Mouse (Mus musculus) kidney, postnatal 14 days (tissue): ENCODE data around the gene Egln3.
A peak's percentile ranks its signal among the peaks of the same experiment; 100 is the strongest.

Experiments used
- DNase-seq: peaks from one replicate; pipeline ENCODE4 v3.0.0; 2022; ENCODE audit warnings: mixed read lengths

Egln3 gene

DNA sequence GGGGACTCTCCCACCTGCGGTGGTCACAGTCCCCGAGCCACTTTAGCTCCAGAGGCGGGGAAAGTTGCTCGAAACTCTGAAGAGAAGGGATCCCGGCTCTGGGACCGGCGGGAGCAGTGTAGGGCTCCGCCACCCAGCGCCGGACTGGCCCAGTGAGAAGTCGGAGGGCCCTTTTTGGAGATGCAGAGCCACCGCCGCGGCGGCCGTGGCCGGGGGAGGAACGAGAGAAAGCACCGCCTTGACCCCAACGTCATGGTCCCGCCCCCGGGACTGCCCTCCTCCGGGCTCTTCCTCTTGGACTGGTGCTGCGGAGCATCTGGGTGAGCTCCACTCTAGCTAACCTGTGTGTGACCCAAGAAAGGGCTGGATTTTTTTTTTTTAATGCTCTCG, at the start of gene Egln3:
Gene Egln3, minus strand, starts transcription at position 205 of the 390 bp plus-strand sequence.
- peak; percentile 94 for DNase-seq

DNA sequence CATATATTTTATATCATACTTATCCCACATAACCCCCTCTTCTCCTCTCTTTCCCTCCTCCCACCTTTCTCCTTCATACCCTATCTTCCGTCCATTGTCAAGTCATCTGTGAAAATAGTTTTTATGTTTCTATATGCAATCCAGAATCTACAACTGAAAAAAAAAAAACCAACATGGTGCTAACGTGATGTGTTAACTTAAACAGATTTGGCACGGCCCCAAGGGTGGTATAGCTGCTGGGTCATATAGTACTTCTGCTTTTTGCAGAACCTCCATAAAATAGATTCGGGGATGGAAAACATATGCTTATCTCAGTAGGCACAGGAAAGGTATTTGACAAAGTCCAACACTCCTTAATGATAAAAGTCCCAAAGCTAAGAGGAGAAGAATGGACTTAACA, 49.8 kb upstream of the Egln3 start:
- no peak for DNase-seq

DNA sequence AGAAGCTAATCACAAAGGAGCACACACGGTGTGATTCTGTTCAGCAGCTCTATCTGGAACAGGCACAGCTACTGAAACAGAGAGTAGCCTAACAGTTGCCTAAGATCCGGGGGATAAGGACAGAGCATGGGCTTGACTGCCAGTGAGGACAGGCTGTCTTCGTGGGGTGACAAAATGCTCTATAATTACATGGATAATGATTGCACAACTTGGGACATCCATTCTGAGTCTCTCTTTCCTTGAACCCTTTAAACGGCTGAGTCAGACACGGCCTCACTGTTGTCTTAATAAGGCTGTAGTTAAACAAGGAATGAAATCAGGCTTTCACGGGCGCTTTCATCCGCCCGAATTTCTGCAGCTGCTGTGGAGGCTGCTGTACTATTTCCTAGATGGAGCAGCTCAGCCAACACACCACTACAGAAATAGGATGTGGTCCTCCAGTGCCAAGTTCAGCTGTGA, 48.3 kb upstream of the Egln3 start:
- no peak for DNase-seq

DNA sequence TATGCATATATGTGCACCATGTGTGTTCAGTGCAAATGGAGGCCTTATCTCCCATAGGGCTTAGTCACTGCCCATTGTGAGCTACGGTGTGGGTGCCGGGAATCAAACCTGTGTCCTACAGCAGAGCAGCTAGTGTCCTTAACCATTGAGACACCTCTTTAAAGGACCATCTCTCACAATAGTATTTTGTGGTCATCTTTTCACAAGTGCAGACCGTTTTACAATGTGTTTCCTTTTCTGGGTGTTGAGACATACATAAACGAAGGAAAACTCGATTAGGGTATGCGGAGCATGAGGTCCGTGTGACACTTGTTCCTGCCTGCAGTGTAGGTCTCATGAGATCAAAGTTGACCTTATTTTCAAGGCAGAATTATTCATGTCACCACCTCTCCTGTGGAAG, 44.2 kb upstream of the Egln3 start:
- no peak for DNase-seq

GRCm38 (mm10) chr12:54243158-54243557, 39.5 kb upstream of the Egln3 start:
- no peak for DNase-seq

GRCm38 (mm10) chr12:54241976-54242375, 38.3 kb upstream of the Egln3 start:
- DNase-seq: no peak

- DNase-seq: no peak
Observed at GRCm38 (mm10) chr12:54233794-54234193, 30.1 kb upstream of the Egln3 start.

DNA sequence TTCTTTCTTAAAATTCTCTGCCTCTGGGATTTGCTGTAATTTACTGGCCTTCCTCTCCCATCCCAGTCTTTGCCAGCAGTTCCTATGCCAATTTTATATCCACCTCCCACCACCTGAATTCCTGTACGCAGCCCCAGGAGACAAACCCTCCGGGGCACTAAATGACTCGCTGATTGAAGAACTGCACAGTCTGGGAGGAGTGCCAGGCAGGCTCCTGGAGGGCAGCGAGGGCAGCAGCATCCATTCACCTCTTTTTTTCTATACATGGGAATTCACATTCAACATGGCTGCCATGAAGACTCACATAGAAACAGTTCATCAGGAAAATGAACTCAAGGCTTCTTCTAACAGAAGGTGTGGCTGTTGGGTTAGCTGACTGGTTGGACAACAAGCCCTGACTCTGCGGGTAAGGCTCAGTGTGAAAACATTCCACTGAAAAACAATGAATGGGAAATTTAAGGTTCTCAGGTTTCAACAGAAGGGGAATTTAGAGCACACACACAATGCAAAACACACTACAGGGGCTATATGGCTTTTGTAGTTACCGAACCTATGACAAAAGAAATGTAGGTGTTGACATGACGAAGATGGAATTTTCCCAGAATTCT, 29.4 kb upstream of the Egln3 start:
- DNase-seq: no peak

- DNase-seq: no peak
Observed at GRCm38 (mm10) chr12:54232456-54232855, 28.8 kb upstream of the Egln3 start.

DNA sequence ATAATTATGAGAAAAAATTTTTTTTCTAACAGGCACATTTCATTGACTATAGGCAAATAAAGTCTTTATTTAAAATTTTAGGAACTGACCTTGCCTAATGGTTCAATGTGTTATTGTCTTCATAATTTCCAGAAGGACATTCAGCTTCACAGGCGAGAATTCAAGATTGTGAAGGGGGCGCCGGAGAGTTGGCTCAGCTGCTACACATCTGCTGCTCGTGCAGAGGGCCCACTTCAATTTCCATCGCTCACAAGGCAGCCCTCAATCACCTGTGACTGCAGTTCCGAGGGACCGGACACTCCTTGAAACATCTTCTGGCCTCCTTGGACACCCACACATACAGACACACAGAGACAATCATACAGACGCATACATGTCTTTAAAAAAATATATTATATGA, 23.9 kb upstream of the Egln3 start:
- DNase-seq: no peak

- DNase-seq: no peak
Observed at GRCm38 (mm10) chr12:54226341-54226740, 22.7 kb upstream of the Egln3 start.

DNA sequence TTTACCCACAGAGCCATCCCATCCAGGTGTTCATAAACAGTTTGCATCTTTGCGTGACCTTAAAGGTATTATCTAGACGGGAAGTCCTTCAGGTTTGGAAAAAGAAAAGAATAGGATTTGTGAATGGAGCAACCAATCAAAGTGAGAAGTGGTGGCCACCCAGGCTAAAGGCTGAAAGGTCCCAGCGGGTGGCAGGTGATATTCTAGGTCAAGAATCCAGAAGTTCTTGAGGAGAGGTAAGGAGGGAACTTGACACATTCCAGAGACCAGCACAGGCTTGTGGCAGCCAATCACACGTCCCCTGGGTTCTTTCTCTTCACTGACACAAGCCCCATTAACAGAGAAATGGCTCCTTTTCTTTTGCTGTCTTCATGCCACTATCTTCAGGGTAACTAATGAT, 21.9 kb upstream of the Egln3 start:
- no peak for DNase-seq

DNA sequence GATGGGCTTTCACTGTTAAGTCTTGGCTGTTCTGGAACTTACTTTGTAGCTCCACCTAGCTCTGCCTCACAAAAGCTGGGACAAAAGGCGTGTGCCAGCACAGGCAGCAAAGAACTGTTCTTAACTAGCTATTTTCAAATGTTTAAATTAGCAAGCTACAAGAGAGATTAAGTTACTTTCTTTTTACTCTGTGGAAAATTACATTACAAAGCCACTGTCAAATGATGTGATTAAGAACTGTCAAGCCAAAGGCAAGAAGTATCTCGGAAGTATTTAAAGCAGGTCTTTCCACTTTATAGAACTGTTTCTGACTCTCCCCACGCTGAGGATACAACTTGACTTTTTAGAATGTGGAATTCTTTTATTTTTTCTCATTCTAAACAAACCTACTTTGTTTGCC, 21.4 kb upstream of the Egln3 start:
- DNase-seq: no peak

DNA sequence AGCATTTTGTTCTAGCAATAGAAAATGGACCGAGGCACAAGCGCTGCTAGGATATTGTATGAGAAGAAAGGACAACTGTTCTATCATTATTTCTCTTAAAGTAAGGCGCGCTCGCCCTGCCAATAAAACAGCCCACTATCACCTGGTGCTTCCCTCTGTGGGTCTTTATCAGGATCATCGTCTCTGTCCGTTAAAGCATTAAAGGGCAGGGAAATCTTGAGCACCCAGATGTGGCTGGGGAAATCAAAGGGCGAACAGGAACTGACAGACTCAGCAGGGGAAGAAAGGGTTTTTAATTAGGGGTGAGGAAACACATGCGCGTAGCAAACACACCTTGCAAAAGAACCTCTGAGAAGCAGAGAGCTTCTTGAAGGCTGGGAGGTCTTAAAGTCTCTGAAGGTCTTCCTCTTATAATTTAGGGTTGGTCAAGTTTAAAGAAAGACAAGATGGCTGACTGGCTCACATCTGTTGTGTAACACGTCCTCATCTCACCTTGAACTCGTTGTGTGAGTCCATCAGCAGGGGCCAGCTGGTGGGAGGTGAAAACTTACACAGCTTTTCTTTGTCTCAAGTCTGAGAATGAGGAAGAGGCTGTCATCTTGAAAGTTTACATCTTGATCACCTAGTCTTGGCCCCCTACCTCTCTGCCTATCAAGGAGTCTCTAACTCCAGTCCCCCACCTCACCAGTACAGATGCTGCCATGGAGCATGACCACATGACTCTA, 18.5 kb upstream of the Egln3 start:
- DNase-seq: no peak

DNA sequence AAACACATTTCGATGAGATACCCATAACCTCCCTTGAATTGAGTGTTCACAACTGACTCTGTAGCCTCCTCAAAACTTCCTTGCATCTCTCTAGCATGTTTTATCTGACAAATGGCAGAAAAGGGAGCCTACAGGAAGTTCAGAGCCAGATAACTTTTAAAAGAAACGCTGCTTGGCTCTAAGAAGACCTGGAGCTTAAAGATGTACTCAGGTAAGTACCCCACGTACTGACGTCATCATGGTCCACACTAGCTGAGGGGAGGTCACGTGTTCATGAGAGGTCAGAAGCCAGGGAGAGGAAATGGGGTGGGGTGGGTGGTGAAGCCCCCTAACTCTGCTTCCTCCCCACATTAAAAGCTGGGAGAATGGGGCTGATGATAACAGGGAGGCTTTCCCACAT, 13.0 kb upstream of the Egln3 start:
- DNase-seq: no peak

- no peak for DNase-seq
Observed at GRCm38 (mm10) chr12:54214426-54214825, 10.8 kb upstream of the Egln3 start.

DNA sequence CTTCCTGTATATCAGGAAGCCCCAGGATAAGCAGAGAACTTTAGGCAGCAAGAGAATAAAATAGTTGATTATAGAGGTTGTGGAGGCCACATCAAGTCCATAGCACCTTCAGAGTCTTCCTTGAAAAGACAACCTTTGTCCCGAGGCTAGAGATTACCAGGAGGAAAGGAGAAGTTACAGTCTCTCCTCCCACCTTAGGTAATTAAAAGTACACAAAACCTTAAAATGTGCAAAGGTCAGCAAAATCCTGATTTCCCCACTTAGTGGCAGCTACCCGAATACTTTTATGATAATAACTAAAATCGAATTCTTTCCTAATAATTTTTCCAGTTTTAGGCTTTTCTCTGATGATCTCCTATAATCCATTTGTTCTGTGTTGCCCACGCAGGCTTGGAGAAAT, 10.2 kb upstream of the Egln3 start:
- DNase-seq: no peak

- DNase-seq: no peak
Observed at GRCm38 (mm10) chr12:54213230-54213629, 9.6 kb upstream of the Egln3 start.

DNA sequence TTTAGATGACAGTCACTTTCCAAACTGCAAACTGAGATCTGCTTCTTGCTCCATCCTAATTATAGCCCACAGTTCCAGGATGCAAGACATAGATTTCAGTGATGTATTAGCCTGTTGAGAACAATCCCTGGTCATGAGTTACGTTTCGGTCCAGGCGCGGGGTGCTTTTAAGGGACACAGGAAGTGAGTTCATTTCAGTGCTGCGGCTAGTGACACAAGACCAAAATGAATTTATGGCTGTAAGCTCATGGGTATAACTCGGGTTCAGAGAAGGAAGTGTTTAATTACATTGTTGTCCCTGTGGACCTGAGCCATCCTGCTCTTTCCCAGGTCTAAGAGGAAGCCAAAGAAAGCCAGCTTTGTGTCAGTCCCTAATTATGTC, 5.5 kb upstream of the Egln3 start:
- DNase-seq: peak; percentile 76

DNA sequence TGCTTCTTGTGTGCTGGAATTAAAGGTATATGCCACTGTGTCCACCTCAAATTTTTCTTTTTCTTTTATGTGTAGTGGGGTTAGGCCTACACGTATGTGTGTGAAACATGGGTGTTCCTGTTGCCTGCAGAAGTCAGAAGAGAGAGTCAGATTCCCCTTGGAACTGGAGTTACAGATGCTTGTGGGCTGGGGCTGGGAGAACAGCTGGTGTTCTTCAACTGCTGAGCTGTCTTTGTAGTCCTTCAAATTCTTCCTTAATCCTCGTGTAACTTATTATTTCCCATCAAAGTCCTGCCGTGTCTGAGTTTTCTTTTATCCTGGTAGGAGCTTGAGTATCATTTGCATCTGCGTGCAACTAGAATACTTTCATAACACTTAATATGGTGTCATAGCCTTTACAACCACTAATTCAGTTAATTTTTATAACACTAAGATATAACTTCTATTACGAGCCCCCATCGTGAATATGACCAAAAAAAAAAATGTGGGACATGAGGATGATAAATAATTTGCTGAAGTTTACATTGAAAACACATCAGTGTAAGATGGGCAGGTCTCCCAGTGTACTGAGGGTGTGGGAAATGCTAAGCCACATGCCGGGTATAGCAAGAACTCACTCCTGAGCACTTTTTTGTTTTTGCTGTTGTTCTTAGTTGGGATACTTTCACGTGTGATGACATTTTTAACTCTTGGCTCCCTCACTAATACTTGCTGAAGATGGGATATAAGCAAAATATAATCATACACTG, 4.9 kb upstream of the Egln3 start:
- no peak for DNase-seq

- no peak for DNase-seq
Observed at GRCm38 (mm10) chr12:54205731-54206130, 2.1 kb upstream of the Egln3 start.

DNA sequence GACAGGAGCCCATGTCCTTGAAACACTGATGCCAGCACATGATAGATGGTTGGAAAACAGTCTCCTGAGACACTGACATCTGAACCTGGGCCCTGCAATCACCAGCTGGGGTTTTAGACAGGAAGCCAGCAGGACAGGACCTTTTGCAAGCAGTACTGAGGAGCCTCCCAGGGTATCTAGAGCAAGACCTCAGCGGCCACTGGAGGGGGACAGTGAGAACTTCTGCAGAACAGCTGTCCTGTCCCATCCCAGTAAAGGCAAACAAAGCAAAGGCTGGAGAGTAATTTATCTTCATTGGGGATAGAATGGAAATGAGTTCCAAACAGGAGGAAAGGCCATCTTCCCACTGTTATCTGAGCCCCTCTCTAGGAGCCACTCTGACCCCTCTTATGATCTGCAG, 1.5 kb upstream of the Egln3 start:
- DNase-seq: peak; percentile 80

DNA sequence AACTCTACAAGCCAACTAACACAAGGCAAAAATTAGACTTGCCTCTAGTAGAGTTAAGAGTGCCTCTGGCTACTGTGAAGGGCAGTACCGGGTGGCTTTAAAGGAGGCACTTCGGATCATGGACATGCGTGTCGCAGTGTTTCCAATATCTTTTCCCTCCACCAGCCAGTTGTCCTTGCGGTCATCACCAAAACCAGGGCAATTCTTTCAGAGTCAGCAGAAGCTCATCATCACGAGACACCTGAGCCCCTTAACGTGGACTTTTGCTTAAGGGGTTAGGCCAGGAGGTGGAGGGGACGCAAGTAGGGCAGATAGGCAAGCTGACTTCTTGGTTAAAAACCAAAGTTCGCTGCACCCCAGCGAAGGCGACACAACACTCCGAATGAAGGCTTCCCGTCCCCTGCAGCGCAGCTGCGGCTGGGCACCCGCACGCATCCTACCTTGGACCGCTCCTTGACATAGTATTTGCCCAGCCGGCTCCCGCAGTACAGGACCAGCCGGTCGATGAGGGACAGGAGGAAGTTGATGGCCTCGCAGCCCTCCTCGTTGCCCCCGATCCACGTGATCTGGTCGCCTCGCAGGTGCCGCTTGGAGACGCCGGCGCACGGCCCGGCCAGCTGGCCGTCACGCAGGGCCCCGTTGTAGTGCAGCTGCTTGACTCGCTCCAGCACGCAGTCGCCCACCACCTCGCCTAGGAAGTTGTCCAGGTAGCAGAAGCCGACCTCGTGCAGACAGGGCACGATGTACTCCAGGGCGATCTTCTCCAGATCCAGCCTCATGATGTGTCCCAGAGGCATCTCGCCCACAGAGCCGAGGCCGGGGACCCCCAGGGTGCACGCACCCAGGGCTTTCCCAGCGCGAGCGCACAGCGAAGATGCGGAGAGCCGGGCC, 650 bp downstream of the Egln3 start:
- DNase-seq: peak; percentile 47
